In the genomic region with DNA sequence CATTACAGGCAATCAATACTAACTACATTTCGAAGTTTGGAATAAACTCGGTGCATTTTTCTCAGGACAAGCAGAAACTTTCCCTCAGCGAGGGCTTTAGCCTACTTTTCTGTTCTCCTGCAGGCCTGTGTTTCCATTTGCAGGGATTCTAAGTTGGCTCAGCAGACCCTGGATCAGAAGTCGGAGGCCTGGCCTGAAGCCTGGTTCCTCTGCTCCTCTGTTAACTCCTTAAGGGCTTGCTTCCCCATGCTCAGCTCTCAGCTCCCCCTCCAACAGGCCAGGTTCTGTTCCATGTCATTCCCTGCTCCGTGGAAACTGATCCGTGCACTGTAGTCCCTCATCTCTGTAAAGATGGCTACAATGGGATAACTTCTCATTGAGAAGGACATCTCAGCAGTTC, we compare ENCODE assay signal across 13 mouse cellular contexts. TPM values are rescaled to one million over a fixed set of nuclear protein-coding genes. Genes with fewer than 3 reads are reported as not detected.
A peak's percentile ranks its signal among the peaks of the same experiment; 100 is the strongest.
DNase-seq lines count a peak whose midpoint lies in the region; ATAC-seq and TF ChIP-seq lines count a peak whose summit lies in the region.
"Had no signal": no experiment of that assay in that cellular context is flagged by ENCODE, and none has a peak within 500 bp of the region (broad histone marks: within the 10 kb centered on the region; RNA-seq: fewer than 3 reads in every experiment).

No protein-coding gene starts in this region.

- peak overlapping the region; percentile 74 for H3K27ac ChIP-seq in embryonic facial prominence, embryonic 13.5 days
- peak overlapping the region; percentile 21; the same call in 1 of the 2 replicates for H3K27ac ChIP-seq in limb, embryonic 14.5 days (replicated peaks; ENCODE audit: low read depth, low read length)
- H3K27ac ChIP-seq: left cerebral cortex, adult 2 months; liver, embryonic 15.5 days had no signal

- TF ChIP-seq POLR2A in limb, embryonic 14.5 days (IDR thresholded peaks at IDR 0.05; ENCODE audit: borderline replicate concordance, extremely low read depth, insufficient read depth, insufficient read length): no peak

- H3K4me1 ChIP-seq in embryonic facial prominence, embryonic 13.5 days: peaks cover 33% of the 10 kb centered on the region
- peaks cover 3% of the 10 kb centered on the region; the same call in 1 of the 2 replicates for H3K4me1 ChIP-seq in limb, embryonic 14.5 days (ENCODE audit: control insufficient read depth, insufficient read depth, low read length)
- H3K4me1 ChIP-seq: liver, embryonic 15.5 days had no signal

- H3K4me2 ChIP-seq in embryonic facial prominence, embryonic 13.5 days: peak overlapping the region; percentile 62
- H3K4me2 ChIP-seq in limb, embryonic 14.5 days (replicated peaks; ENCODE audit: low read depth, low read length, severe bottlenecking): peak overlapping the region; percentile 47
- H3K4me2 ChIP-seq: liver, embryonic 15.5 days had no signal

- H3K9me3 ChIP-seq in embryonic facial prominence, embryonic 13.5 days: no peaks in the 10 kb centered on the region
- no peaks in the 10 kb centered on the region for H3K9me3 ChIP-seq in limb, embryonic 14.5 days (ENCODE audit: control insufficient read depth, low read length)
- H3K9me3 ChIP-seq: liver, embryonic 15.5 days had no signal

- ATAC-seq in embryonic facial prominence, embryonic 13.5 days (ENCODE audit: insufficient number of reproducible peaks, insufficient read depth, low FRiP score, low TSS enrichment, low read depth): no peak
- ATAC-seq in limb, embryonic 14.5 days (ENCODE audit: low FRiP score, low read depth): no peak
- no peak for ATAC-seq in erythroblast, adult 5-6 weeks (replicated peaks; ENCODE audit: low FRiP score, poor library complexity, severe bottlenecking)
- ATAC-seq: midbrain, embryonic 16.5 days had no signal

- peaks cover 25% of the 10 kb centered on the region for H3K36me3 ChIP-seq in embryonic facial prominence, embryonic 13.5 days
- peaks cover 5% of the 10 kb centered on the region; the same call in 1 of the 2 replicates for H3K36me3 ChIP-seq in limb, embryonic 14.5 days (ENCODE audit: control insufficient read depth, insufficient read depth, low read length)
- H3K36me3 ChIP-seq: liver, embryonic 15.5 days had no signal

- H3K4me3 ChIP-seq in embryonic facial prominence, embryonic 13.5 days: peak overlapping the region; percentile 46
- H3K4me3 ChIP-seq in limb, embryonic 14.5 days (replicated peaks; ENCODE audit: low read length): peak overlapping the region; percentile 36
- H3K4me3 ChIP-seq: left cerebral cortex, adult 2 months; liver, embryonic 15.5 days had no signal

- DNase-seq in cerebellum, postnatal 14 days: peak; percentile 35 to 42
- no peak for DNase-seq in cerebellum, postnatal 36 days
- DNase-seq in kidney, postnatal 10 days: peak; percentile 52
- no peak for DNase-seq in kidney, adult 18-20 months
- DNase-seq in limb, embryonic 14.5 days (ENCODE audit: low spot score): peak; percentile 54
- no peak for DNase-seq in urinary bladder, postnatal 14 days (ENCODE audit: low spot score)
- DNase-seq: thymus, postnatal 14 days had no signal

- H3K9ac ChIP-seq in embryonic facial prominence, embryonic 13.5 days: 0 out of 2 replicates have a peak overlapping the region, but pooled peaks have one; percentile 40
- peak overlapping the region; percentile 40; the same call in 1 of the 2 replicates for H3K9ac ChIP-seq in limb, embryonic 14.5 days (ENCODE audit: low read depth, low read length, severe bottlenecking)
- H3K9ac ChIP-seq: liver, embryonic 15.5 days had no signal

- no peaks in the 10 kb centered on the region for H3K27me3 ChIP-seq in embryonic facial prominence, embryonic 13.5 days
- H3K27me3 ChIP-seq in limb, embryonic 14.5 days (ENCODE audit: control insufficient read depth, insufficient read depth, low read length): no peaks in the 10 kb centered on the region

- 60% methylated on average over 6 of the region's 6 CpGs for WGBS in embryonic facial prominence, embryonic 13.5 days
- WGBS in limb, embryonic 14.5 days: 53% methylated on average over 6 of the region's 6 CpGs

RNA-seq across cellular contexts. Expression of a gene that starts 2.1 kb away (rescaled TPM):
- 21.7 and 33.7 TPM in 2 replicates for polyA plus RNA-seq in embryonic facial prominence, embryonic 13.5 days (2015; fragmentation: Nextera tagmentation; extraction: Ambion mirVana)
- 78.6 and 87.8 TPM in 2 replicates for polyA plus RNA-seq in limb, embryonic 14.5 days (2012; rRNA removed)
- polyA plus RNA-seq in limb, embryonic 14.5 days (2014; fragmentation: Nextera tagmentation; extraction: Ambion mirVana): 77.6 and 92.6 TPM in 2 replicates
- not detected in 2 replicates for total RNA-seq in erythroblast, adult 5-6 weeks (2015; ENCODE audit: low replicate concordance)
- total RNA-seq in erythroblast, adult 5-6 weeks (2017; ENCODE audit: low replicate concordance): not detected in 2 replicates
- total RNA-seq: MEL had no signal

Comparison
In these comparisons a context has a peak if more than half of its experiments do, and no peak if none do; other contexts are left out.
1. DNase-seq: peak in cerebellum, postnatal 14 days (2 of 2), kidney, postnatal 10 days (single experiment) and limb, embryonic 14.5 days (single experiment); none in cerebellum, postnatal 36 days (0 of 2), kidney, adult 18-20 months (single experiment) and urinary bladder, postnatal 14 days (single experiment).